Mouse (Mus musculus) intestine, embryonic 15.5 days (tissue): ENCODE results near the gene Med31. TPM values are rescaled to one million over a fixed set of nuclear protein-coding genes. Genes with fewer than 3 reads are reported as not detected.
"Not testable (repeated sequence)": the region's sequence is repeated elsewhere in the genome, so short reads cannot be mapped to it uniquely, and the experiment has no call there.

Experiments
- ATAC-seq: fragments of 200-750 bp; cut with Nextera tagmentation; 2 replicates; pipeline ENCODE4 v1.8.0; 2017; ENCODE audit warnings: moderate TSS enrichment, moderate library complexity
- H3K27ac ChIP-seq: fragments of 300-500 bp; sonication (generic); 2 replicates; pipeline ENCODE4 v1.5.1; 2015; ENCODE audit warnings: mild to moderate bottlenecking, inconsistent platforms
- H3K27me3 ChIP-seq: fragments of 300-500 bp; sonication (generic); replicated peaks from 2 replicates; pipeline ENCODE4 v1.6.1; 2015; ENCODE audit warnings: inconsistent platforms
- H3K36me3 ChIP-seq: fragments of 300-500 bp; sonication (generic); 2 replicates; pipeline ENCODE4 v1.6.1; 2015; ENCODE audit warnings: inconsistent platforms
- H3K4me1 ChIP-seq: fragments of 300-500 bp; sonication (generic); replicated peaks from 2 replicates; pipeline ENCODE4 v1.6.1; 2015; ENCODE audit warnings: inconsistent platforms
- H3K4me2 ChIP-seq: fragments of 300-500 bp; sonication (generic); replicated peaks from 2 replicates; pipeline ENCODE4 v1.6.1; 2015; ENCODE audit warnings: mild to moderate bottlenecking, inconsistent platforms
- H3K4me3 ChIP-seq: fragments of 300-500 bp; sonication (generic); replicated peaks from 2 replicates; pipeline ENCODE4 v1.5.1; 2015; ENCODE audit warnings: inconsistent platforms
- H3K9ac ChIP-seq: fragments of 300-500 bp; sonication (generic); 2 replicates; pipeline ENCODE4 v1.6.1; 2015; ENCODE audit warnings: inconsistent platforms
- H3K9me3 ChIP-seq: fragments of 300-500 bp; sonication (generic); 2 replicates; pipeline ENCODE4 v1.6.1; 2016; ENCODE audit warnings: inconsistent platforms
- WGBS: fragments of 180-500 bp; shearing (Covaris S2); methylation state at CpG from one replicate; pipeline ENCODE4 v1.1.7; 2015; 5-methylcytosine and 5-hydroxymethylcytosine counted together
- polyA plus RNA-seq: library from polyadenylated mRNA; unstranded; fragments of >200 nt; fragmentation: Nextera tagmentation; extraction: Ambion mirVana; gene quantifications from 2 replicates; pipeline ENCODE4 v1.2.1, GENCODE M21; 2015

The Med31 gene
- polyA plus RNA-seq, 1 experiment from 2014 or later: 34.3 TPM

DNA sequence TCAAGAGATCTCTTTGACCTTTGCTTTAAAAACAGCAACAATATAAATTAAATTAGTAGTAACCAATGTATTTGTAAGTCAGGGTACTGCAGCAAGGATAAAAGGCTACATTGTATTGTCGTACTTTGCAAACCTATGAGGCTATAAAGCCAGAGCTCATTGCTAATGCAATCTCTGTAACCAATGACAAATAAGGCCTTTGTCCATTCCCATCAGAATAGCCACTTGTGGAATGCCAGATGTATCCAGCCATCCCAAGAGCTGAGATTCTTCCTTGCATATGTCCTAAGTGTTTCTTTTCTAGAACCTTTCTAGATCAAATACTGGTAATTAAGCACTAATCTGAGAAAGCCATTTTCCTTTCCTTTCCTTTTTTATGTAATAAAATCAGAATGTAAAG is 24.5 kb downstream of the Med31 start:
- peaks cover 6% of the 10 kb centered on the region; the same call in 1 of the 2 replicates for H3K36me3 ChIP-seq
- H3K4me3 ChIP-seq: no peak overlapping the region
- 90% methylated on average over 1 of the region's 1 CpGs for WGBS
- H3K27ac ChIP-seq: no peak overlapping the region
- no peaks in the 10 kb centered on the region for H3K4me1 ChIP-seq
- no peaks in the 10 kb centered on the region for H3K27me3 ChIP-seq
- no peaks in the 10 kb centered on the region for H3K9me3 ChIP-seq
- ATAC-seq: no peak
- no peak overlapping the region for H3K4me2 ChIP-seq
- no peak overlapping the region for H3K9ac ChIP-seq

DNA sequence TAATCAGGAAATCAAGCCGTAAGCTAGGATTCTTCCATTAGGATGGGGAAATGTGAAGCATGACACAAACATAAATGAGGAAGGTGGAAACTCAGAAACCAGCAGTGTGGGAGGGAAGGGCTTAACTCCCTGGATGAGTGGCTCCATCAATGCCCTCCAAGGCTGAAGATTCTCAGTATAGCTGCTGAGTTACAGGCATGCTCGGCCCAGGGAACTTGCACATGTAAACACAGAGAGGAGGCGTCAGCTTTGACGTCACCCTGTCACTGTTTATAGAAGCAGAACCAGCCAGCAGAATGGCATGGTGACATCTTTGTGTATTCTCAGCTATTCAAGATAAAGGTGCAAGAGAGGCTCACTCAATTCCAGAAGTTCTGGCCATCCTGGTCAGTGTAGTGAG is 31.1 kb downstream of the Med31 start:
- no peak for ATAC-seq
- 73% methylated on average over 4 of the region's 4 CpGs for WGBS
- Histone ChIP-seq H3K4me2 (no peak overlapping the region), H3K9me3 (no peaks in the 10 kb centered on the region), H3K27me3 (no peaks in the 10 kb centered on the region), H3K4me3 (no peak overlapping the region), H3K36me3 (peaks cover 7% of the 10 kb centered on the region; the same call in 1 of the 2 replicates), H3K27ac (no peak overlapping the region), H3K4me1 (no peaks in the 10 kb centered on the region), H3K9ac (no peak overlapping the region)

DNA sequence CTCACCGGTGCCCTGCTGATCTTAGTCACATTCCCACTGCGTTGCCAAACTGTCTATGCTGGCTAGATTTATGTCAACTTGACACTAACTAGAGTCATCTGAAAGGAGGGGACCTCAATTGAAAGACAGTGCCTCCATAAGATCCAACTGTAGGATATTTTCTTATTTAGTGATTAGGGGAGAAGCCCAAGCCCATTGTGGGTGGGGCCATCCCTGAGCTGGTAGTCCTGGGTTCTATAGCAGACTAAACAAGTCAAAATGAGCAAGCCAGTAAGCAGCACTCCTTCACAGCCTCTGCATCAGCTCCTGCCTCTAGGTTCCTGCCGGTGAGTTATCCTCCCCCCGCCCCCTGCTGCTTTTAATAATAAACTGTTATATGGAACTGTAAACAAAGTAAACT is 34.3 kb downstream of the Med31 start:
- no peak overlapping the region for H3K4me3 ChIP-seq
- H3K36me3 ChIP-seq: peaks cover 11% of the 10 kb centered on the region; the same call in 1 of the 2 replicates
- H3K27ac ChIP-seq: no peak overlapping the region
- ATAC-seq: no peak
- no peak overlapping the region for H3K9ac ChIP-seq
- no peaks in the 10 kb centered on the region for H3K27me3 ChIP-seq
- WGBS: 86% methylated on average over 4 of the region's 4 CpGs
- H3K4me1 ChIP-seq: no peaks in the 10 kb centered on the region
- H3K4me2 ChIP-seq: no peak overlapping the region
- H3K9me3 ChIP-seq: no peaks in the 10 kb centered on the region

DNA sequence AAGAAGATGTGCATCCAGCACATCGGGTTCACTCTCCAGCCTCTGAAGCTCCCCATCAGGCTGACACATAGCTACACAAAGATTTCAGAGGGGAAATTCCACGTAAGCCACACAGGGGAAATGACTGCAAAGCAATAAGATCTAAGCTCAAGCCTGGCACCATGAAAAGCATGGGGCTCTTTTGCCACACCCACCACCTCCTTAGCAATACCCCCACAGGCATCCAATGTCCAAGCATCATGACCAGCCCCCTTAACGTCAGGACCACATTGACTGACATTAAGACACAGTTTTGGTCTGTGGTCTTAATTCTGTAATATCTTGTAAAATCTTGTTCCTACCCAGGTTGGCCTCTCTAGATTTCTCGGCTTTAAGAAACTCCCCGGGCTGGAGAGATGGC is 34.8 kb downstream of the Med31 start:
- no peak overlapping the region for H3K9ac ChIP-seq
- peaks cover 11% of the 10 kb centered on the region; the same call in 1 of the 2 replicates for H3K36me3 ChIP-seq
- WGBS: 91% methylated on average over 5 of the region's 5 CpGs
- no peaks in the 10 kb centered on the region for H3K9me3 ChIP-seq
- no peak overlapping the region for H3K4me3 ChIP-seq
- no peak for ATAC-seq
- no peaks in the 10 kb centered on the region for H3K27me3 ChIP-seq
- no peak overlapping the region for H3K27ac ChIP-seq
- H3K4me1 ChIP-seq: no peaks in the 10 kb centered on the region
- no peak overlapping the region for H3K4me2 ChIP-seq

DNA sequence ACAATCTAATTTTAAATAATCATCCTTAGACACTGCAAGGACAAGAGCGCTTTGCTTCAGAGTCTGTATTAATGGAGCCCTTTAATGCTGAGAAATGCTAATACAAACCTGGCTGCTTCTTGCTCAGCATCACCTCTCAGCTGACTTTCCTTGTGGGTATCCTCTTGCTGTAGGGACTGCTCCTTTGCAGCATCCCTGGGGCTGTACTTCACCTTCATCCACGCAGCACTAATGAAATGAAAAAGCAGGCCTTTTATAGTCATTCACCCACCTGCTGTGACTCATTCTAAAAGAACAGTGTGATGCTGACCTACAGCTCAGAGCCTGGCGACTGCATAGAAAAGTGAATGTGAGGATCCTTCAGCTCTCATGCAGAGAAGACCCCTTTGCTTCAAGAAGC is 38.8 kb downstream of the Med31 start:
- H3K4me3 ChIP-seq: no peak overlapping the region
- 81% methylated on average over 3 of the region's 3 CpGs for WGBS
- no peak overlapping the region for H3K9ac ChIP-seq
- peaks cover 14% of the 10 kb centered on the region; the same call in 1 of the 2 replicates for H3K36me3 ChIP-seq
- no peak for ATAC-seq
- no peaks in the 10 kb centered on the region for H3K9me3 ChIP-seq
- H3K27ac ChIP-seq: no peak overlapping the region
- H3K4me2 ChIP-seq: no peak overlapping the region
- H3K4me1 ChIP-seq: no peaks in the 10 kb centered on the region
- no peaks in the 10 kb centered on the region for H3K27me3 ChIP-seq

DNA sequence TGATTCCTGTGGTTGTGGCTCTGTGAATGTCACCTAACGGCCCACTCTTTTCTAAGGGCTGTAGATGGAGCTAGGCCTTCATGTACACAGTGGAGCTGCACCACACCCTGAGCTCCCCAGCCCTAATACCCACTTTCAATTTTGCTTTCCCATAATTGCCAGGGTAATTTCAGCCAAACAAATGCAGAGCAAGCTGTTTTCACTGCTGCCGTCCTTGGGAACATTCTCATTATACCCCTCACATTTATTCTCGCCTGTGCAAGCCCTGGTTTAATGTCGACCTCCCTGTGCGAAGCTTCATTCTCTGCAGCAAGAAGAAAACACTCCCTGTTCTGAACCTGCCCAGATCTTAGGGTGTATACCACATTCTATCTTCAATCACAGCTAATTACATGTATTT is 39.4 kb downstream of the Med31 start:
- WGBS: 88% methylated on average over 5 of the region's 5 CpGs
- Histone ChIP-seq H3K36me3 (peaks cover 12% of the 10 kb centered on the region; the same call in 1 of the 2 replicates), H3K4me3 (no peak overlapping the region), H3K27ac (no peak overlapping the region), H3K27me3 (no peaks in the 10 kb centered on the region), H3K9ac (no peak overlapping the region), H3K4me2 (no peak overlapping the region), H3K4me1 (no peaks in the 10 kb centered on the region), H3K9me3 (no peaks in the 10 kb centered on the region)
- no peak for ATAC-seq

DNA sequence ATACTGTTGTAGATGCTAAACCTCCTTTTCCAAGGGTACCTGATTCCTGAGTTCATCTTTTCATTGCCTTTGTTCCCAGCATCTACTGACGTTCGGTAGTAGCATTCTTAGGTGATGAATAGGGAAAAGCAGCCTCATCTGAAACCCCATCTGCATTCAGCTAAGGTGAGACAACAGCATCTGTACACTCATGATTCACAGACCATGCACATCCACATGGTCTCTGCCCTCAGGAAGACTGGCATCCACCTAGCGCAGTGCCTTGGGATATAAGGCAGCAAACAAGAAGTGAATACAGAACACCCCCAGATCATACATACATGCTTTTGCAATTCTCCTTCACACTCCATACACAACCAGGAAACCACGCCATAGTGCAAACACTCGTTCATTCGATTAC is 40.7 kb downstream of the Med31 start:
- H3K27me3 ChIP-seq: no peaks in the 10 kb centered on the region
- H3K9ac ChIP-seq: no peak overlapping the region
- peaks cover 14% of the 10 kb centered on the region; the same call in 1 of the 2 replicates for H3K36me3 ChIP-seq
- no peaks in the 10 kb centered on the region for H3K4me1 ChIP-seq
- no peak overlapping the region for H3K27ac ChIP-seq
- no peaks in the 10 kb centered on the region for H3K9me3 ChIP-seq
- 92% methylated on average over 6 of the region's 6 CpGs for WGBS
- ATAC-seq: no peak
- no peak overlapping the region for H3K4me2 ChIP-seq
- no peak overlapping the region for H3K4me3 ChIP-seq

DNA sequence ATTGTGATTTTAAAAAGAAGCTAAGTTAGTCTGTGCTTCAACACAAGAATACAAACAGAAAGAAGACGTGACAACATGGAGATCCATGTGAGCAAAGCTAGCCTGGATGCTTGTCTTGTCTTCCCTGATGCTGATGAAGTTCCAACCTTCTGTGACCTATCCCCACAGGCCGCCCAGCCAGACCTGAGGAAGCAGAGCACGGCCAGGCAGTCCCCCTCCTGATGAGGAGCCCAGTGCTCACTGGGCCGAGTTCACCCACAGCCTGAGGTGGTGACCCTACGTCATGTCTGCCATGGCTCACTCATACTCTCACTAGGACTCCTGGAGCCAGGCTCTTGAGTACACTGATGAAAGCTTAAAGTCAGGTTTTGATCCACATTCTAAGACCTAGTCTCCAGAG is 41.9 kb downstream of the Med31 start:
- 82% methylated on average over 5 of the region's 5 CpGs for WGBS
- Histone ChIP-seq H3K4me2 (no peak overlapping the region), H3K27ac (no peak overlapping the region), H3K9ac (no peak overlapping the region), H3K4me1 (no peaks in the 10 kb centered on the region), H3K36me3 (peaks cover 23% of the 10 kb centered on the region; the same call in 1 of the 2 replicates), H3K27me3 (no peaks in the 10 kb centered on the region), H3K4me3 (no peak overlapping the region), H3K9me3 (no peaks in the 10 kb centered on the region)
- ATAC-seq: no peak

DNA sequence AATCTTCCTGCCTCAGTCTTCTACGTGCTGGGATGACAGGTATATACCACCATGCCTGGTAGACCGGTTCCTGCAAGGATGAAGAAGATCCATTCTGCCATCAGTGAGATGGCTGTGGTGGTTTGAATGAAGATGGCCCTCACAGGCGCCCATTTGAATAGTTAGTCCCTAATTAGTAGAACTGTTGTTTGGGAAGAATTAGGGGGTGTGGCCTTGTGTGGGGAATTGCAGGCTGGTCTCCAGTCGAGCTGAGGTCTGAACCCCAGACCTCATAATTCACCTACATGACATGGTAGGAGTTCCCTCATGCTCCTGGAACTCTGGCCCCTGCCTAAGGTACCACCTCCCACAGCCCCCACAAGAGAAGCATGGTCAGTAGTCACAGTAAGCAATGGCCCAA is 43.5 kb downstream of the Med31 start:
- H3K9ac ChIP-seq, H3K4me2 ChIP-seq, ATAC-seq, H3K27ac ChIP-seq, H3K27me3 ChIP-seq, H3K4me3 ChIP-seq, H3K9me3 ChIP-seq, H3K4me1 ChIP-seq: not testable (repeated sequence)
- WGBS: 71% methylated on average over 4 of the region's 4 CpGs
- H3K36me3 ChIP-seq: peaks cover 20% of the 10 kb centered on the region; the same call in 1 of the 2 replicates

DNA sequence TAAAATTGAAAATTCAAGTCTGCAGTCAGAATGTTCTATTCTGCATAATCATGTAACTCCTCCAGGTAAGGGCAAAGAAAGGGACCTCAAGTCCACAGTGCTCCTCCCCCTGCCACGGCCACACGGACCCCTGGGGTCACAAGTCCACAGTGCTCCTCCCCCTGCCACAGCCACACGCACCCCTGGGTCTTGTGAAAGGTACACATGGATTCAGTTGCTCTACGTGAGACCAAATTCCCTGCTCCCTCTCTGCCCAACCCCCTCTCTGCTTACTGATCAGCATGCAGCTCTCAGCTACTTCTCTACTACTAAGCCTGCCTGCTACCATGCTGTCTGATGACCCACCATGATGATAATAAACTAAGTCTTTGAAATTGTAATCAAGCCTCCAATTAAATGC is 45.5 kb downstream of the Med31 start:
- Histone ChIP-seq H3K4me1 (no peaks in the 10 kb centered on the region), H3K36me3 (peaks cover 22% of the 10 kb centered on the region; the same call in 1 of the 2 replicates), H3K27ac (no peak overlapping the region), H3K4me3 (no peak overlapping the region), H3K27me3 (no peaks in the 10 kb centered on the region), H3K9ac (no peak overlapping the region), H3K9me3 (no peaks in the 10 kb centered on the region), H3K4me2 (no peak overlapping the region)
- no peak for ATAC-seq
- WGBS: 77% methylated on average over 4 of the region's 4 CpGs

DNA sequence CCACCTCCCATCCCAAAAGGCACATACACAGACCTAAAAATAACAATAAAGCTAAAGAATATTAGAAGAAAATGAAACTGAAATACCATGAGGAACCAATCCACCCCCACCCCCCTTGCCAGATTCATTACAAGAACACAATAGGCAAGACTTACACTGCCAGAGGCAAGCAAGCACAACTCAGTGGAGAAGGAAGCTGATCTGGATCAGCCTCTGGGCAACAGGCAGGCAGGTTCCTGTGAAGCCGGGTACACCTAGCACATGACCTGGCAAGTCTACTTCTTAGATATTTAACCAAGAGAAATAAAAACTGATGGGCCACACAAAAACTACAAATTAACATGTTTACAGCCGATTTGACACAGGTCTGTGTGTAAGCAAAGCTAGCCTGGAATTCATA is 52.2 kb downstream of the Med31 start:
- Histone ChIP-seq H3K4me1 (no peaks in the 10 kb centered on the region), H3K4me3 (no peak overlapping the region), H3K9ac (no peak overlapping the region), H3K27ac (no peak overlapping the region), H3K36me3 (peaks cover 15% of the 10 kb centered on the region), H3K27me3 (no peaks in the 10 kb centered on the region), H3K9me3 (no peaks in the 10 kb centered on the region), H3K4me2 (no peak overlapping the region)
- 87% methylated on average over 2 of the region's 2 CpGs for WGBS
- no peak for ATAC-seq
